Mouse (Mus musculus) natural killer cell, adult 2 months (primary cell): ENCODE results near the gene Polr3k.

ENCODE experiments used
- DNase-seq, 2 experiments: peaks; one replicate each; pipeline ENCODE4 v3.0.0; 2022; ENCODE audit warnings: low spot score in 2 of 2

Polr3k gene

GRCm38 (mm10) chr2:181863791-181864535 lies at the start of gene Polr3k:
Gene Polr3k (plus strand): TSS chr2:181864337.
- DNase-seq, result peak; percentile 89 to 91

GRCm38 (mm10) chr2:181829032-181829650 lies 35.0 kb upstream of the Polr3k start:
- no peak for DNase-seq

DNA sequence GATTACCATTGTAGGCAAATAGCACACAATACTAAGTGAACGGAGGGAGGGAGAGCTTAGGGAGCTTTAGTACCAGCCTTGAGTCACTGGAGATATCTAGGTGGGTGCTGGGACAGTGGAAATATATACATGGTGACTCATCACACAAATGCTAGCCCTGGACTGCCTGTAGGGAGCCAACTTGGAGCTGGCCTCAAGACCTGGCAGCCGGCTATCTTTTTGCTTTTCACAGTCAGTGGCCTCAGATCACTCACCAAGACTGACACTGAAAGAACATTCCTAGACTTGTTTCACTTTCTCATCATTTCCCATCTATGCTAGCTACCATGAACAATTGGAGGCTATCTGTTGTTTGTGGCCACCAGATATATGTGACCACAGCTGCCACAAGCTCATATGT lies 31.4 kb upstream of the Polr3k start:
- DNase-seq, result no peak

DNA sequence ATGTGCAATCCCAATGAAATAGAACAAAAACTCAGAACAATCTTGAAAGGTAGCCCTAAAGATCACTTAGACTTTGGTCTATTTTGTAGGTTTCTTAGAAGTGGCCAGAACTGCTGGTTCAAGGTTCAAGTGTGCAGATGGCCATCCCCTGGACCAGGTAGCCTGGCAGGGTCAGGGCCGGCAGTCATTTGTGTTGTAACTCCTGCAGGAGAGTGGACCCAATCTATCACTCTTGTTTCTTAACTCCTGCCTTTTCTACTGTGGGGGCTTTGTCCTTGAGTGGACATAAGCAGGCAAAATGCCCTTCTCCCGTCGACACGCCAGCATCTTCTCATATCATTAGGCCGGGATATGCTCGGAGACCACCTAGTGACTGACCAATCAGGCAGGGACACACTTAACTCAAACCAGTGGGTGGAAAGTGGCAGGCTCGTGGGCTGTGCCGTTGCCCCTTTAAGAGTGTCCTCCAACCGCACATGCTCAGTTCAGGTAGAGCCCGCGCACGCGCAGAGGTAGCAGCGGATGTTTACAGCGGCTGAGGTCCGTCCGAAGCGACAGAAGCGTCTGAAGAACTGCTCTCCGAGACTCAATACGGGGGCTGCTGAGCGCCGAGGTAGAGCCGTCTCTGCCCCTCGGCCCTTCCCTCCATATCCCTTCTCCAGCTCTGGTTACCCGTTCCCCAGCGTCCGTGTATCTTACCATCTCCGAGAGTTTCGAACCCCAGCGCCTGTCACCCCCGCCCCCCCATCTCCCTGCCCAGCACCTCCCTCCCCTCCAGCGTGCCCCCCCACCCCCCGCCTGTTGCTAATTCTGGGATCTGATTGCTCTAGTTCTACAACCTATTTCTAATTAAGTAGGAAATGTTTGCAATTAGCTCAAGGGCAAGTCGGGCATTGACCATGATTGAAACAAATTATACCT lies 26.5 kb upstream of the Polr3k start, which contains the start of gene Pcmtd2:
Gene Pcmtd2, plus strand, starts transcription at position 483 of the 921 bp plus-strand sequence.
- peak; percentile 92 for DNase-seq

- no peak for DNase-seq
Observed at GRCm38 (mm10) chr2:181838293-181838680, 25.9 kb upstream of the Polr3k start.

- DNase-seq, result no peak
Observed at GRCm38 (mm10) chr2:181845709-181846394, 18.3 kb upstream of the Polr3k start.

DNA sequence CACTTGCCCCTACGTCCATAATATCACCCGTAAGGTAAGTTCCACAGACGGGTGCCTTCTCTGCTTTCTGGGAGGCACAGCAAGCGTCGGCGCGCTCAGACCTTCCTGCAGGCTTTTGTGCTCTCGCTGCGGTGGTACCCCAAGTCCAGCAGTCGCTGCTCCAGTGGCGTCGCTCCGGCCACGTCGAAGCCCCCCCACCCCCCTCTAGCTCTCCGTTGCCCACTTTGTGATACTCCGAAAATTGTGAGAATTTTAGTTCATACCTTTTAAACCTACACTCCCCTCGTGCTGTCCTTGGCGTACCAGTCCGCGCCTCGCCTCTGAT lies 361 bp downstream of the Polr3k start:
- DNase-seq, result no peak

GRCm38 (mm10) chr2:181866931-181867330 lies 2.8 kb downstream of the Polr3k start:
- peak; percentile 42 to 55 for DNase-seq

DNA sequence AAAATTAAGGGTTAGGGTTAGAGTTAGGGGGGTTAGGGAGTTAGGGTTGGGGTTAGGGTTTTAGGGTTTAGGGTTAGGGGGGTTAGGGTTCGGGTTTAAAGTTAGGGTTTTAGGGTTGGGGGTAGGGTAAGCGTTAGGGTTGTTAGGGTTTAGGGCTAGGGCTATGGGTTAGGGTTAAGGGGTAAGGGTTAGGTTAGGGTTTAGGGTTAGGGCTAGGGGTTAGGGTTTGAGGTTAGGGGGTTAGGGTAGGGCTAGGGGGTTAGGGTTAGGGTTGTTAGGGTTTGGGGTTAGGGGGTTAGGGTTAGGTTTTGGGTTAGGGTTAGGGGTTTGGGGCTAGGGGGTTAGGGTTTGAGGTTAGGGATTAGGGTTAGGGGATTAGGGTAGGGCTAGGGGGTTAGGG lies 6.9 kb downstream of the Polr3k start:
- no peak for DNase-seq

DNA sequence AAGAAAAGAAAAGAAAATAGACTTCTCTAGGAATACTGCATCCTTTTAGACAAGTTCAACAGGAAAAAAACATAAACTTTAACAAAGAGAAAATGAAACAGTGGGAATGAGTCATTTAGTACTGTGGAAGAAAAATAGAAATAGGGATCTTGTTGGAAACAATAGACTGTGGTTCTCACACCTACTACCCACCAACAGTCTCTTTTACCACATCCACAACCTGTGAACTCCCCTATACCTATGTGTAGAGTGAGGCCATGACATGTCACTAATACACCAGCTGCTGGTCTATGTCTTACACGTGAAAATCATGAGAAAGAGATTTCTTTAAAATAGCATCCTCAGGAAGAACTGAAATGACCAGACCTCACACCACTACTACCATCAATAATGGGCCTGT lies 14.8 kb downstream of the Polr3k start:
- no peak for DNase-seq

DNA sequence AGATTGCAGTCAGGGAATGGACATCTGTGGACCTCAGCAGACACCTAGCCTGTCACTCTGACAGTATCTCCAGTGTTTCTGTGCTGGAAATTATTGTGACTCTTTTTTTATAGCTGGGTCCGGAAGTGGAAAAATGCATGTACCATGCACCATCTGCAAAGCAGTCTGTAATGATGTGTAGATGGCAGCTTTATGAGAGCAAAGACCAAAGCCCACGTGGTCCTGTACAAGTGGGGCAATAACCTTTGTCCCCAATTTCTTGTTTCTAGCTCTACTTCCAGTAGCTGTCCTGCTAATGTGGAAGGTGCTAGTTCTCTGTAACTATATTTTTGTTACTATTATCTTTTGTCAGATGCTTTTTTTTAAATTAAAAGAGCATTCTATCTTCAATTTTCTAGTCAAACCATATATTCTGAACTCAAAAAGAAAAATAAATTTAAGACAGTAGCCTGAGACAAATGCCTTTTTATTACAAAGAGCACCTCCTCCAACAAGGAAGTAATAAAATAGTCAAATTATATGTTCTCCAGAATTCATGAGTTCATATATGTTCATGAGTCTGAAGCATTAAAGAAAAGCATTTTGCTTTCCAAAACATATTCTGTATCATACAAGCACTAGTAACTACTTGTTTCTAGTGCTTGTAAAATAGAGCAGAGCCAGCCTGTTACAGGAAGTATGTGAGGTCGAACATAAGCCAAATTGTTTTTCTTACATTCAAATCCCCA lies 19.0 kb downstream of the Polr3k start:
- DNase-seq, result no peak

DNA sequence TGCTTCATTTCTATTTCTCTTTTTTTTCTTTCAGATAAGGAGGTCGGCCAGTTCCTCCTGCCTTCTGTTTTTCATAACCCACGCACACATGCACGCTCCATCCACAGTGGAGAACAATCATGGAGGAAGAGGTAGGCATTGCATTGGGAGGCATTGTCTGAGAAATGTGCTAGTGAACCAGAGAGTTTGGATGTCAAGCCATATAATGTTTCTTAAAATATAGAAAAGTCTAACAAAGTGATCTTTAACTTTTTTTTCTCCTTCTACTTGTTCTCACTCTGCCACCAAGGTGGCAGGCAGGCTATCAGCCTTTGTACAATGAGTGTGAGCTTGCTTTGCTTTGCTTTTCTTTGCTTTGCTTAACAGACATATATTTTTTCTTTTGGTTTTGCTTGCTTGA lies 53.7 kb downstream of the Polr3k start:
- no peak for DNase-seq

- DNase-seq, result no peak
Observed at GRCm38 (mm10) chr2:181918501-181918900, 54.4 kb downstream of the Polr3k start.
